Mouse (Mus musculus) ES-E14 (cell line): ENCODE measurements at regions not wholly inside any gene's neighbourhood (a gene's known extent, or its start where the extent isn't known, plus 50 kb on each side); places are given as distances from the start of the nearest gene placed in this dataset.

Source experiments
- DNase-seq: peaks from one replicate; pipeline ENCODE4 v3.0.0-alpha.2; 2013; ENCODE audit warnings: low read depth, low spot score
- H3K27ac ChIP-seq: 2 replicates; pipeline ENCODE4 v1.5.1; 2012; ENCODE audit warnings: low read depth, mild to moderate bottlenecking, low read length, moderate library complexity, mixed read lengths; ENCODE audit not compliant: poor library complexity, insufficient read depth, severe bottlenecking
- H3K36me3 ChIP-seq: 2 replicates; pipeline ENCODE4 v1.6.1; 2012; ENCODE audit warnings: mild to moderate bottlenecking, low read length, moderate library complexity, mixed read lengths; ENCODE audit not compliant: control insufficient read depth, poor library complexity, insufficient read depth, severe bottlenecking
- H3K4me1 ChIP-seq, 2 experiments: fragments of 150-350 bp in 1 of 2; sonication (generic) in 1 of 2; 2 replicates each; pipeline ENCODE4 v1.6.1; 2012; ENCODE audit warnings: low read length in 2 of 2, mild to moderate bottlenecking in 1 of 2, mixed read lengths in 1 of 2; ENCODE audit not compliant: control insufficient read depth in 2 of 2, insufficient read depth in 2 of 2, poor library complexity in 1 of 2
- H3K4me3 ChIP-seq, 2 experiments: fragments of 150-350 bp in 1 of 2; sonication (generic) in 1 of 2; 2 replicates each; pipeline ENCODE4 v1.5.1; 2012; ENCODE audit warnings: low read length in 2 of 2, low read depth in 1 of 2, mild to moderate bottlenecking in 1 of 2, mixed read lengths in 1 of 2; ENCODE audit not compliant: insufficient read depth in 1 of 2, poor library complexity in 1 of 2, severe bottlenecking in 1 of 2
- H3K9ac ChIP-seq: 2 replicates; pipeline ENCODE4 v1.6.1; 2012; ENCODE audit warnings: low read depth, mild to moderate bottlenecking, low read length, mixed read lengths; ENCODE audit not compliant: poor library complexity, insufficient read depth, severe bottlenecking
- H3K9me3 ChIP-seq: fragments of 150-350 bp; sonication (generic); 2 replicates; pipeline ENCODE4 v1.6.1; 2012; ENCODE audit warnings: low read depth, mild to moderate bottlenecking, low read length; ENCODE audit not compliant: control insufficient read depth, insufficient read depth
- CHD2 ChIP-seq: IDR thresholded peaks from 2 replicates; pipeline ENCODE4 v1.6.1; 2014; ENCODE audit warnings: mild to moderate bottlenecking, low read depth, low read length, inconsistent platforms
- HCFC1 ChIP-seq: IDR thresholded peaks from 2 replicates; pipeline ENCODE4 v1.6.1; 2012; ENCODE audit warnings: low read length, inconsistent platforms, borderline replicate concordance; ENCODE audit not compliant: insufficient read depth
- MAFK ChIP-seq: IDR thresholded peaks from 2 replicates; pipeline ENCODE4 v1.6.1; 2014; ENCODE audit warnings: mild to moderate bottlenecking, low read depth, low read length, inconsistent platforms; ENCODE audit not compliant: insufficient read depth
- ZC3H11A ChIP-seq: IDR thresholded peaks from 2 replicates; pipeline ENCODE4 v1.6.1; 2012; ENCODE audit warnings: low read depth, mild to moderate bottlenecking, inconsistent platforms, low read length, borderline replicate concordance
- ZNF384 ChIP-seq: IDR thresholded peaks from 2 replicates; pipeline ENCODE4 v1.6.1; 2012; ENCODE audit warnings: low read depth, low read length, inconsistent platforms
- in situ Hi-C, 2 experiments: fragments of 600-800 bp; cut with MboI; formaldehyde crosslinking; loops; one replicate each; pipeline ENCODE4 v1.15.1; 2025; ENCODE audit warnings: low sequenced_read_pairs in 2 of 2, inconsistent platforms in 1 of 2; ENCODE audit not compliant: unreplicated experiment in 2 of 2

- Histone ChIP-seq H3K4me1 (no peaks in the 10 kb centered on the region), H3K9ac (no peak overlapping the region), H3K9me3 (no peaks in the 10 kb centered on the region), H3K36me3 (no peaks in the 10 kb centered on the region), H3K27ac (no peak overlapping the region), H3K4me3 (no peak overlapping the region)
- TF ChIP-seq ZC3H11A (no peak), CHD2 (no peak), HCFC1 (no peak)
- in situ Hi-C loops = no loop called here
- no peak for DNase-seq
Measured at GRCm38 (mm10) chr2:171406057-171406456, 637.2 kb downstream of the Cbln4 start.

- in situ Hi-C loops = no loop called here
- TF ChIP-seq ZC3H11A = no peak
- no peak for TF ChIP-seq MAFK
- no peak for TF ChIP-seq CHD2
- TF ChIP-seq HCFC1 = no peak
- TF ChIP-seq ZNF384 = no peak
- Histone ChIP-seq H3K9me3 (no peaks in the 10 kb centered on the region), H3K9ac (no peak overlapping the region), H3K4me1 (no peaks in the 10 kb centered on the region), H3K36me3 (no peaks in the 10 kb centered on the region), H3K27ac (no peak overlapping the region), H3K4me3 (no peak overlapping the region)
- DNase-seq = no peak
Measured at GRCm38 (mm10) chr2:171388936-171389335, 654.3 kb downstream of the Cbln4 start.

- Histone ChIP-seq H3K9ac (no peak overlapping the region), H3K36me3 (no peaks in the 10 kb centered on the region), H3K4me1 (no peaks in the 10 kb centered on the region), H3K4me3 (no peak overlapping the region), H3K9me3 (no peaks in the 10 kb centered on the region), H3K27ac (no peak overlapping the region)
- TF ChIP-seq HCFC1 (no peak), ZNF384 (no peak), MAFK (no peak), ZC3H11A (no peak), CHD2 (no peak)
- no peak for DNase-seq
- in situ Hi-C loops = loop anchor here in 1 of 2 experiments (25.0 kb wide), 1 partner anchor 461 kb away; no protein-coding TSS in a partner anchor
Measured at GRCm38 (mm10) chr2:171373457-171373856, 641.9 kb downstream of the Dok5 start.

GRCm38 (mm10) chr2:171373016-171373415 is 641.4 kb downstream of the Dok5 start:
- Histone ChIP-seq H3K27ac (no peak overlapping the region), H3K36me3 (no peaks in the 10 kb centered on the region), H3K4me3 (no peak overlapping the region), H3K9ac (no peak overlapping the region), H3K4me1 (no peaks in the 10 kb centered on the region), H3K9me3 (no peaks in the 10 kb centered on the region)
- in situ Hi-C loops = loop anchor here in 1 of 2 experiments (25.0 kb wide), 1 partner anchor 461 kb away; no protein-coding TSS in a partner anchor
- TF ChIP-seq ZC3H11A (no peak), HCFC1 (no peak), MAFK (no peak), CHD2 (no peak), ZNF384 (no peak)
- DNase-seq = no peak

- H3K36me3 ChIP-seq = no peaks in the 10 kb centered on the region
- H3K9ac ChIP-seq = no peak overlapping the region
- in situ Hi-C loops = loop anchor here in 1 of 2 experiments (25.0 kb wide), 1 partner anchor 459 kb away; no protein-coding TSS in a partner anchor
- H3K4me1 ChIP-seq = no peaks in the 10 kb centered on the region
- H3K4me3 ChIP-seq = no peak overlapping the region
- H3K9me3 ChIP-seq = no peaks in the 10 kb centered on the region
- TF ChIP-seq ZNF384 (no peak), HCFC1 (no peak), CHD2 (no peak), ZC3H11A (no peak), MAFK (no peak)
- no peak for DNase-seq
- H3K27ac ChIP-seq = no peak overlapping the region
Measured at GRCm38 (mm10) chr2:171371751-171372150, 640.1 kb downstream of the Dok5 start.
